Mouse (Mus musculus) mouse embryonic stem cell (cell line): ENCODE results near the gene Ifi205.
"Not testable (repeated sequence)": the region's sequence is repeated elsewhere in the genome, so short reads cannot be mapped to it uniquely, and the experiment has no call there.

Experiments used
- in situ Hi-C, 2 experiments: fragments of 300-500 bp; cut with MboI; formaldehyde crosslinking; loops; 1 replicate in 1 of 2; 3 replicates in 1 of 2; pipeline ENCODE4 v1.14.3; 2019 to 2020; ENCODE audit warnings: low sequenced_read_pairs in 2 of 2, low pct_unique_long_range_greater_than_20kb in 1 of 2, mixed read lengths in 1 of 2; ENCODE audit not compliant: unreplicated experiment in 1 of 2

Gene Ifi205

GRCm38 (mm10) chr1:173982694-173983305 lies 48.8 kb downstream of the Ifi205 start, which contains the start of gene Ifi202b:
Gene Ifi202b, minus strand, starts transcription at chr1:173982744.
- in situ Hi-C loops: not testable (repeated sequence)

GRCm38 (mm10) chr1:173981038-173981437 lies 50.6 kb downstream of the Ifi205 start:
- in situ Hi-C loops: not testable (repeated sequence)

DNA sequence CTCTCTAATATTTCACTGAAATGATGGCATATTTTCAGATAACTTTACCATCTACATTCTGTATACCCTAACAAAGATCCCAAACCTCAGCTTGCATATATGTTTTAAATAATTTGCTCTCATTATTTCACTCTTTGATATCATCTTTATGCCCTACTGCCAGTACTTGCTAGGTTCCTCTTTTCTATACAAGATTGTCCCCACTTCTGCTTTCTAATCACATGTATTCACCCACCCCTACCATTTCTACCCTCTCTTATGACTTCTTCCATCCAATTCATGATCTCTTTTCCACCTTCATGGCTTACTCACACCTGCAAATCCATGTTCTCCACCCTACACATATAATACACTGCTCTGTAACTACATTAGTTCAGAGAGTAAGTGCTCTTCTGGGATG lies 54.0 kb downstream of the Ifi205 start:
- in situ Hi-C loops: loop anchor here (5.0 to 10.0 kb wide), 3 partner anchors 53 to 130 kb away; partner anchors contain the start of genes Olfr432 (in 1 of the 2) and Olfr433 (in 1 of the 2)

GRCm38 (mm10) chr1:173973111-173973510 lies 58.5 kb downstream of the Ifi205 start:
- in situ Hi-C loops: loop anchor here in 1 of 2 experiments (10.0 kb wide), 2 partner anchors 48 to 72 kb away; partner anchors contain the start of genes Olfr432 and Olfr433
